Mouse (Mus musculus) spleen, adult 18-20 months (tissue): ENCODE results near the gene Fmnl1.

Experiments used
- DNase-seq, 2 experiments: peaks; one replicate each; pipeline ENCODE4 v3.0.0; 2022; ENCODE audit warnings: mixed read lengths in 2 of 2

Gene Fmnl1

GRCm38 (mm10) chr11:103161449-103161848 lies 9.5 kb upstream of the Fmnl1 start:
- no peak for DNase-seq

- DNase-seq: no peak
Observed at GRCm38 (mm10) chr11:103162132-103162531, 8.8 kb upstream of the Fmnl1 start.

- DNase-seq: no peak
Observed at GRCm38 (mm10) chr11:103164391-103164790, 6.5 kb upstream of the Fmnl1 start.

DNA sequence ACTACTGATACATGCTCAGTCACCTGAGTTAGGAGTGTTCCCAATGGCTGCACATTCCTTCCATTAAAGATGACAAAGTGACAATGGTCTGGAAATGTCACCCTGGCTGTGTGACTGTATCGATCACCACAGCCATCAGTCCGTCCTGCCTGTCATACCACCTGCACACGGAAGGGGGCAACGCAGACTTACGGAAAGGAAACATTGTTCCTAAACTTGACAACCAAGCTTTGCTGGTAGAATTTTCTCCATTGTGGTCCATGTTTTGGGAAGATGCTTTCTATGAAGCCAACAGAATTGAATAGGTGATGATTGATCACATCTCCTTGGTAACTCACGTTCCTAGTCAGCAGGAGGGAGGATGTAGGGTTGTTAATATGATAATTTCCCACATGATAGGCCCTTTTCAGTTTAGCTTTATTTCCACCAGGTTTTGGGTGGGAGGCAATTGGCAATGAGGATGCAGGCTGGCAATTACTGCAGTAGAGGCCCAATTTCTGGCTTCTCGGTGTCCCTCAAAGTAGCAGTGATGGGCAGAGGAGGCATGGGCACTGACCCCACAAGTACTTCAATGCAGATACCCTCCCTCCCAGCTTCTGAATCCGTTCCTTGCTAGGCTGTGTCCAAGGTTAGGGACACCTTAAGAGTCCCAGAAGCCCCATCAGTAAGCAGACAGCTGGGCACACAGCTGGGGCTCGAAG lies 2.1 kb upstream of the Fmnl1 start:
- DNase-seq: peak; percentile 70 to 81

DNA sequence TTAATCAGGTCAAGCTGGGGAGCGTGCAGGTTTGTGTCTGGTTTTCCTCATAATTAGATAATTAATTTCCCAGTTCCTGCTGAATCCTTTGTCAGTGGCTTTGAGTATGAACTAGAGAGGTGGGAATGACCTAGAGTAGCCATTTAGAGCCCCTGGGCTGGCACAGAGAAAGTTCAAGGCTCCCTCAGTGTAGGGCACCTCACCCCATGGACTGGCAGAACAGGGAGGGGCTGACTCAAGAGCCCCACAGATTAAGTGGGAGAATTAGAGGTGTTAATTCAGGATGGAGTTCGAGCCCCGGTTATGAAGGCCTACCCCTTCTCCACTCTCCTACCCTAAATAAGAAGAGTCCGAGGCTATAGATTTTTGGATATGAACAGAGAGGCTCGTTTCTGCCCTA lies 1.2 kb upstream of the Fmnl1 start:
- no peak for DNase-seq

DNA sequence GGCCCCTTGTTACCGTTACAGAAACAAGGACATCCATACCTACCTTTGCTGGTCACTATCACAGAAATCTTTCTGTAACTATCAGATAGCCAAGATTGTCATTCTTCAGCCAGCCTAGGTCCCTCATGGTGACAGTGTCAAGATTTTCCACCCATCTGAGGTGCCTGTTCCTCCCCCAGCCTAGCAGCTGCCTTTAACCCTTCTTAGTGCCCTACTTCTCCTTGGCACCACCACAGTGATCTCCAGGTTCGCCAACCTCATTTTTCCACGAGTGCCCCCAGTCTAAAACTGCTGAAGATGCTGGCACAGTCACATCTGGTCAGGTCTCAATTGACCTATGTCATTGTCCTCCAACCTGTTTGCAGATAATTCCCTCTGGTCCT lies 805 bp upstream of the Fmnl1 start:
- DNase-seq: no peak

DNA sequence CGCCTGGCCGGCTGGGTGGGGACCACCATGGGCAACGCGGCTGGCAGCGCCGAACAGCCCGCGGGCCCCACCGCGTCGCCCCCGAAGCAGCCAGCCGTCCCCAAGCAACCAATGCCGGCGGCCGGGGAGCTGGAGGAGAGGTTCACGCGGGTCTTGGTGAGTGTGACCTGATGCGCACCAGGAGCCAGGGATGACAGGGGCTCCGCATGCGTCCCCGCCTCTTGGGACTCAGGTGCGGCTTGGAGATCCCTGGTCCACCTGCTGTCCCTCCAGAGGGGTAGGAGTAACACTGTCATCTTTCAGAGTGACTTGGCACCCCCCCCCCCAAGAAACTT lies 346 bp downstream of the Fmnl1 start:
- no peak for DNase-seq

DNA sequence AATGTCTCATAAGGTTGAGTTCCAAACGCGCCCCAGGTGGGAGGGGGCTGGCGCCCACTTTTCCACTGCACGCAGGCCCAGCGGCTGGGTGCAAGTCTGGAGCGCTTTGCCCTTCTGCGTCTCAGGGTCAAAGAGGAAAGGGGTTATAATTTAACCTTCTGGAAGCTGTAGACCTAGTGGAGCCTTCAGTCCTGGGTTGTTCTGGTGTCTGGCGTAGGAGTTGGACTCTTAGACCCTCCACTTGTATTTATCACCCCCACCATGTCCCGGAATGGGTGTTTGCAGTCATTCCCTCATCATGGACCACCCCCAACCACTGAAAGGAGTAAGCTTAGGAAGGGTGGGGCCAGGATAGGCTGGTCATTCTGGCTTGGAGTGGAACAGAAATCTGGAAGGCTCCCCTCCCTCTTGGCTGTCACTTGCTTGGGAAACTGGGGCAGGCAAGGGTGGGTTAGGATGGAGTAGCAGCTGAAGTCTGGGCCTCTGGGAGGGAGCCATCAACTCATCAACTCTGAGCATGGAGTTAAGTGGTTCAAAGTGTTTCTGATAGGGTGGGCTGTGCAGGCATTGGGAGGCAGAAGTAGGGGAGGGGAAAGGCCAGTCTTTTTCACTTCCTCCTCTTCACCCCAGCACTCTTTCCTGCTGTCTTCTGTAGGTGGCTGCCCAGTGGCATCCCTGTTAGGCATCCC lies 940 bp downstream of the Fmnl1 start:
- DNase-seq: peak in 1 of 2 experiments; percentile 49

- DNase-seq: no peak
Observed at GRCm38 (mm10) chr11:103172392-103173040, 1.6 kb downstream of the Fmnl1 start.

- DNase-seq: no peak
Observed at GRCm38 (mm10) chr11:103173041-103173770, 2.3 kb downstream of the Fmnl1 start.

DNA sequence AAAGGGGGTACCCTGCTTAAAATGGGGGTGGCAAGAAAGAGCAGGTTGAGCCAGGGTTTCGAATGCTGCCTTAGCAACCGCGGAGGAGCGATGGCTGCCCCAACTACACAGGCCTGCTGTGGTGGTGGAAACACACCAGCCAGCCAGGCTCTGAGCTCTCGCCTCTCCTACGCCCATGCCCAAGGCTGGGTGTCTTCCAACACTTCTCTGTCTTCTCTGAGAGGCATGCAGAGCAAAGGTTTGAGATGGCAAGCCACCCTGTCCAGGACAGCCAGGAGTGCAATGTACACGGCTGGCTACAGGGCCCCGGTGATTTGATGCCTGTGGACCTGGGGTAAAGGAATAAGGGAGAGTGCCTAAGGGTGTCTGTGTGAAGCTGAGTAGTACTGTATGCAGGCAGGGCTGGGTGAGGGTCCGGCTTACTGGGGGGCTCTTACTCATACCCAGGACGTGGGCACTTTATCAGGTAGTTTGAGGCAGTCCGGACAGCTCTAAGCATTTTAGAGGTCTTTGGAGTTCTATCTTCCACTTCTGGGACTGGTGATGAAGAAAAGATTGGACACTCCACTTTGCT lies 3.0 kb downstream of the Fmnl1 start:
- DNase-seq: no peak

DNA sequence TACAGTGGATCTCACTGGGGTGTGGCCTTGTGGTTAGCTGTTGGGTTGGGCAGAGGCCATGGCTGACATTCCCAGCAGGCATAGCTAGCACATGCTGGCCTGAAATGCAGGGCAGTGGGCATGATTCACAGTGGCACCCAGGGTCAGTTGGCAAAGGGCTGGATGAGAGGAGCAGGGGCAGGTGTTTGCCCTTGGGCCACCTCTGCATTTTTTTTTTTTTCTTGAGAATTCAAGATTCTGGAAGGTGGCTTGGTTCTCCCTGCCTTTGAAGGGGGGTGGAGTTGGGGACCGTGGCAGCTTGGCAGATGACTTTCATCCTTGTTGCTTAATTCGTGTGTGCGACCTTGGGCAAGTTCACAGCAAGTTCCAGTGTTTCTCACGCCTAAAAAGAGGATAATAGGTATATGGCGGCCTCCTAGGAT lies 3.5 kb downstream of the Fmnl1 start:
- no peak for DNase-seq

GRCm38 (mm10) chr11:103174891-103175391 lies 4.0 kb downstream of the Fmnl1 start:
- DNase-seq: peak; percentile 83 to 93

DNA sequence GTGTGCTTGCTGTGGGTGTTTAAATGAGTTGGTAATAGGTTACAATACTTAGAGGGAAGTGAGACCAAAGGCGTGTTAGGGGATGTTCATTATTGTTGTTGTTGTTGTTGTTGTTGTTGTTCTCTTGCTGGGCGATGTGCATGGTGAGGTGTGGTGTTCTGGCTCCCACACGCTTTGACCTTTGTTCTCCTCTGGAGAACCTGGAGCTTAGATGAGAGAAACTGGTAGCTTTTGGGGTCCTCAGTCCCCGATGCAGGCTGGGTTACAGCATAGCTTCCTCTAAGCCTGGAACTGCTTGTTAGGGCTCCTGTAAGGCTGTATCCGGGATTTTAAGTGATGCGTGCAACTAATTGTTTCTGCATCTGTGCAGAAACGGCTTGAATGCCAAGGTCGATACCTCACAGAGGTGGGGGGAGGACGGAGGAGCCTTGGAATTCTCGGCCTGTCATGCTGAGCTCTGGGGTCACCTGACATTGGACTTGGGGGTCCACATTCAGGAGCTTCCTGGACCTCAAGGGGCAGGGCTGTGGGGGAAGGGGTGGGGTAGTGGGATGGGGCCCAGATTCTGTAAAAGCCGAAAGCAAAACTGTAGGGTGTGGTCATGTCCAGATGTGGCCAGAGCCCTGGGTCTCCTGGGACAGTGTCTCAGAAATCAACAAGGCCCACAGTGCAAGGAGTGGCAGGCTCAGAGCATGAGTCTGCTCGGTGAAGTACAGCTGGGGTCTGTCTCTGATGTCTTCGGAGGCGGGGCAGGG lies 5.0 kb downstream of the Fmnl1 start:
- DNase-seq: no peak

DNA sequence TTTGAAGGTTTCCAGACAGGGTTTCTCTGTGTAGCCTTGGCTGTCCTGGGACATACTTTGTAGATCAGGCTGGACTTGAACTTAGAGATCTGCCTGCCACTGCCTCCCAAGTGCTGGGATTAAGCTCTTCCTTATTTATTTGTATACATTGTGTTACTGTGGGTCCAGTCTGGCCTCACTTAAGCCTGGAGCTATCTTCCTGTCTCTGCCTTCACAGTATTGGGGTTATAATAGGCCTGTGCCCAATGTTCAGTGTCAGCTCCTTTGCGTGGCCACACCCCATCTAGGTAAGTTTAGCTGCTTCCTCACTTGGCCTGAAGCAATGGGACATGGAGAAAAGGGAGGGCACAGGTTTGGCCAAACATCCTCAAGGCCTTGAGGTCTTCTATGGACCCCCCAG lies 5.6 kb downstream of the Fmnl1 start:
- DNase-seq: no peak

GRCm38 (mm10) chr11:103177216-103177615 lies 6.3 kb downstream of the Fmnl1 start:
- no peak for DNase-seq

GRCm38 (mm10) chr11:103177815-103178485 lies 7.0 kb downstream of the Fmnl1 start:
- no peak for DNase-seq

DNA sequence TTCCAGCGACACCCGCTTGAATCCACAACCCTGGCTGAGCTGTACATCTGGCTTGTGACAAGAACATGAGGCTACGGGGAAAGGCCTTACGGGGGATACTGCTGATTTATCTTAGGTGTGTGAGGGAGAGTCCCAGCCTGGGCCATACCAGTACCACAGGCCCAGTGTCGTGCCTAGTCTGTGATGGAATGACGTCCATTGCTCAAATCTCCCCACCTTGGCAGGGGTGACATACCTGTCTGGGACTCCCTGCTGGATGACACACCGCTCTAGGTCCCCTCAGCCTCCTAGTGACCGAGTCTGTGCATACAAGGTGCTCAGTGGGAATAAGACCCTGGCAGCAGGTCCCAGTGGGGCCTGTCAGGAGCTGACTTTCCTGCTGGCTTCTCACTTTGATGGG lies 7.8 kb downstream of the Fmnl1 start:
- no peak for DNase-seq

DNA sequence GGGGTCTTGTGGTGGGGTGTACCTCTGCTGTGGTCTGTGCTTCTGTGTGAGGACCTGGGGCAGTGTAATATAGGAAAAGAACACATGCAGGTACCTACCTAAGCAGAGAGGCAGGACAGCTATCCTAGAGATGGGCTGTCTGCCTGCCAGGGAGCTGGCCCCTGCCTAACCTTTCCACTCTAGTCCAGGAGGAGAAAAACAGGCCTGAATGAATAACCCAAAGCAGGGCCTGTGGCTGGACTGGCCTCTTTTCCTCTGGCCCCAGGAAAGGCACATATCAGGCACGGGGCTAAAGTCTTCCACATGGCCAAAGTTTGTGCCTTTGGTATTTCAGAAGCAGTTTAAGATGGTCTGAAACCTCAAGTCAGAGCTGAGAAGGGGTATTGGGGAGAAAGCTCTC lies 9.5 kb downstream of the Fmnl1 start:
- no peak for DNase-seq

DNA sequence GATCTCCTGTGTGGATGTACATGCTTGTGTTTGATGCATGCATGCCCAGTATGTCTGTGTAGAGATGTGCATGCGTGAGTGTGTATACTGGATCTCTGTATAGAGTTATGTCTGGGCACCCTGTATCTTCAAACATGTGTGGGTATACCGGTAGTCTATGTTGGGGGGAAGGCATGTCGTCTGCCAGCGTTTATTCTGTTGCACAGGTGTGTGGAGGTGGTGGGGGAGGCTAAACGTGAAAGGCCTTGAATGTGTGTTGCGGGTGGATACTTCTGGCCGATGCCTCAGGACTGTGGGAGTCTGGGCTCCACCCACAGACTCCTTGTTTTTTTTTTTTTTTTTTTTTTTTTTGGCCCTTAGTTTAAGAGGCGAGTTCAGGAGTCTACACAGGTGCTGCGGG lies 10.4 kb downstream of the Fmnl1 start:
- DNase-seq: no peak

- DNase-seq: no peak
Observed at GRCm38 (mm10) chr11:103181911-103182310, 11.0 kb downstream of the Fmnl1 start.

- peak; percentile 22 to 67 for DNase-seq
Observed at GRCm38 (mm10) chr11:103184891-103185290, 14.0 kb downstream of the Fmnl1 start.
